Mouse (Mus musculus) gastrocnemius, adult 2 months (tissue): ENCODE measurements around the gene Sorcs1. TPM values are rescaled to one million over a fixed set of nuclear protein-coding genes. Genes with fewer than 3 reads are reported as not detected.

Source experiments
- DNase-seq: peaks from one replicate; pipeline ENCODE4 v3.0.0; 2022
- H3K27ac ChIP-seq: fragments of 200-600 bp; 2 replicates; pipeline ENCODE4 v1.8.1; 2022; ENCODE audit warnings: mild to moderate bottlenecking
- H3K4me3 ChIP-seq: fragments of 200-600 bp; 2 replicates; pipeline ENCODE4 v1.8.1; 2022; ENCODE audit warnings: mild to moderate bottlenecking, moderate library complexity
- CTCF ChIP-seq: fragments of 200-600 bp; IDR thresholded peaks from 2 replicates; pipeline ENCODE4 v1.8.1; 2022; ENCODE audit warnings: antibody characterized with exemption, mild to moderate bottlenecking, moderate library complexity
- intact Hi-C: fragments of 180-260 bp; cut with DNase I; formaldehyde crosslinking; loops from one replicate; pipeline ENCODE4 v1.15.1; 2025
- total RNA-seq, 2 experiments: library from RNA; stranded (reverse); gene quantifications; 2 replicates each; pipeline ENCODE4 v1.2.3; 2021

Sorcs1 gene
- total RNA-seq, 2 experiments from 2014 or later: 0.47 to 4.1 TPM

DNA sequence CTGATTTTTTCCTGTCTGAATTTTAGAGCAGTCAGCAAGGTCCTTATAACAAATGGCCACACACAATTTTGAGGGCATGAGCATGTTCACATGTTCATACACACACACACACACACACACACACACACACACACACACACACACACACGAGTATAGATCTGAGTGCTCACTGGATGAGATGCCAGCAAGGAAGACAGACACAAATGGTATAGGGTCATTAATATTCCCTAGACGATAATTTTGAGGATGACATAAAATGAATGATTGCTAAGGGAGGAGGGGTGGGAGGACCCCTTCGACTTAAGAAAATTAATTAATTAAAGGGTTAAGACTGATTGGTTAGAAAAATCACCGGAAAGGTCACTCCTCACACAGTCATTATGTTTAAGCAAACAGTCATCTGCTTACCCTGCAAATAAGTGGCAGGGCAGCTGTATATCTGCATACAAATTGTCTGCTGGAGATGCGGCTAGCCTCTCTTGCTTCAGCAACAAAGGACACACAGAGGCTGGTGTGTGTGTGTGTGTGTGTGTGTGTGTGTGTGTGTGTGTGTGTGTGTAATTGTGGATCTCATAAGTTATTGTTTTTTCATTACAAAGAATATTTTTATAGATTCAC is 221.1 kb downstream of the Sorcs1 start:
- intact Hi-C loops: no loop called here
- DNase-seq: no peak
- TF ChIP-seq CTCF: no peak
- Histone ChIP-seq H3K4me3 (no peak overlapping the region), H3K27ac (no peak overlapping the region)

DNA sequence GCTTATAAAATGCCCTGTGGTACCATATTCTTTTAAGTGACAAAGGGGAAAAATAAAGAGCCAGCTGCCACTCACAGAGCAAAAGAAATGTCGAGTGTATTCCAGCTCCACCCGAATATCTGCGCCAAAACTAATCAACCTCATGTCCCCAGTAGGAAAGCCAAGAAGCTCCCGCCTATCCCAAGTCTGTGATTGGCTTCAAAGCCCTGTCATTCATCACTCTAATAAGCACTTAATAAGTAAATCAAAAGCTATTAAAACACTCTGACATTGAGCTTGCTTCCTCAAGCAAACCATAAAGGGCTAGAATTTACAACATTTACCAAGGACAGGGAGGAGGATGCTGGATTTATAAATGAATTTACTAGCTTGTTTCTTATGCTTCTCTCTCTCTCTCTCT is 237.3 kb downstream of the Sorcs1 start:
- TF ChIP-seq CTCF: no peak
- H3K27ac ChIP-seq: no peak overlapping the region
- H3K4me3 ChIP-seq: no peak overlapping the region
- intact Hi-C loops: no loop called here
- DNase-seq: no peak

DNA sequence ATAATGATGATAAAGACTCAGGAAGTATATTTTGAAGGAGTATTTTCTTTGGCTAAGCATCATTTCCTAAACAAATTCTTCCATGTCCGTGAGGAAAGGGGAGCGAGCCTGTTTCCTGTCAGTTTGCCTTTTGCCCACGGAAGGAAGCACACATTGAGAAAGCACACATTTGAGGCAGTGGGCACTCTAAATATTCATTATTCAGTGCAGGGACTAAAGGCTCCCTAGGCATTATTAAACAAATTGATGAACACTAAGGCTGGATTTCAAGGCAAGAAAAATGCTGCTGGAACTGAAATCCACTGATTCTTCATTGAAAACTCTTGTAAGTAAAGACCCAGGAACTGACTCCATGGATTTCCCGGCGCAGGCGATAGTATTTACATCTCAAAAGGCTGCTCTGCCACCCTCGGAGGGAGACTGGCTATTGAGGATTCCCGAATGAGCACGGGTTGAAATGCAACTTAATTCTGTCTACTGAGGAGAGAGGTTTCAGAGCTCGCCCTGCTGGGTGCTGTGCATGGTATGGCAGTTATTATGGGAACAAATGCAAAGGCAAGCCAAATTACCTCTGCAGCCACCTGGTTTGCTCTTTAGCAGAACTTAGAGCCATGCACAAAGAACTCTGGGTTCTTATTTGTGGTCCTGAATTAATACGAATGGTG is 238.1 kb downstream of the Sorcs1 start:
- no peak overlapping the region for H3K4me3 ChIP-seq
- TF ChIP-seq CTCF: no peak
- intact Hi-C loops: no loop called here
- DNase-seq: no peak
- H3K27ac ChIP-seq: no peak overlapping the region

DNA sequence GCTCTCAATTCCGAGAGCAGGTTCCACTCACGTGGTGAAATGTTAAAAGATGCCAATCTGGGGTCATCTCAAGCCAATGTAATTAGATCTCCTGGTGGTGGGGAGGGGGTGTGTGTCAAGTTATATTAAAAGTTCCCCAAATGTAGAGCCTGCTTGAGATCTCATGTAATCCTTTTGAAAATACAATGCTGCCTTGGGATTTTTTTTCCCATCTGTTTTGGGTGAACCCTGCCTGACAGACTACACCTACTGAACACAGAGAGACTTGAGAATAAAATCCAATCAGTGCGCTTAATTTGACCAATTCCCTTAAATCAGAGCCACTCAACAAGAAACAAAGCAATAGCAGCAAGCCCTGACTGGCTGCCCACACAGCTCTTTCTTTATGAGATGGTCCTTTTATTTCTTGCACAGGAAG is 239.0 kb downstream of the Sorcs1 start:
- no peak for DNase-seq
- Histone ChIP-seq H3K4me3 (no peak overlapping the region), H3K27ac (no peak overlapping the region)
- no peak for TF ChIP-seq CTCF
- intact Hi-C loops: no loop called here

DNA sequence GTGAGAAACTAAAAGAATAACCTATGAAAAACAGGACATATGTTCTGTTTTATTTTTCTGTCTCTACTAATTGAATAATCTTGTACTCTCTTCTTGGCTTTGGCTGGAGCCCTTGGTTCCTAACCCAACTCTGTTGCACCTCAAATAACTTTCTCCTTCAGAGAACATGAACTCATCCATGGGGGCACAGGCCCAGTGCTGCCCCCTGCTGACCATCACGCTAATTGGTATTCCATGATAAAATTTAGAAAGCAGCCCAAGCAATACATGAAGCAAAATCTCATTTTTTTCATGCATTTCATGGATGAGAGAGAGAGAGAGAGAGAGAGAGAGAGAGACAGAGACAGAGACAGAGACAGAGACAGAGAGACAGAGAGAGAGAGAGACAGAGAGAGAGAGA is 255.5 kb downstream of the Sorcs1 start:
- Histone ChIP-seq H3K27ac (no peak overlapping the region), H3K4me3 (no peak overlapping the region)
- intact Hi-C loops: no loop called here
- TF ChIP-seq CTCF: peak; percentile 34
- peak; percentile 16 for DNase-seq

DNA sequence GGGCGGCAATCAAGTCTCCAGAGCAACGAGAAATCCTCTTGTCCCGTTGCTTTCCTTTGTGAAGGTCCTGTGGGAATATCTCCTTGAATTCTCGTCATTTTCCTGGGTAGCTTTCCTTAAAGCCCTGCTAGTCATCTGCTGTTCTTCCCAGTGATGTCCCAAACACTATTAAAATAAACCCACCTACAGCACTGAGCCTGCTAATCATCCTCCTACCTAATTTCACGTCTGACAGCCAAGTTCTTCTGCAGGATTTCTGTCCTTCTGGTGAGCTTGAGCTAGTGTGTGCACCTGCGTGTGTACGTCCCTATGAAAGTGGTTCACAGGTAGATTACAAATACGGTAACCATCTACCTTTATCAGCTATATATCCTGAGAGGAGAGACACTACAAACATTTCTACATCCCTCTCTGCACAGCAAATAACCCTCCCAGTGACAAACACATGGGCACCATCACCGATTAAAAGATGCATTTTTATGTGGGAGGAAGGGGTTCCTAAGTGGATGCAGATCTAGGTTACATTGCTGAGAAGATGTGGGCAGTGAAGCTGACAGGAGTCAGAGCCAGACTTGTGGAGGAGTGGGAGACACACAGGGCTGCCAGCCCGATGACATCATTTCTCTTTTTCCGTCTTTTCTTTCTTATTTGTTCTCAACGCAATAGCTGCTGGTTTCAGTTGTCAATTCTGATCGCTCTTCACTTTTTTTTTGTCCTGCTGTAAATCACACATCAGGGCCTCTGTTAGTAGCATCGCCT is 259.3 kb downstream of the Sorcs1 start:
- intact Hi-C loops: no loop called here
- no peak for TF ChIP-seq CTCF
- no peak overlapping the region for H3K27ac ChIP-seq
- no peak overlapping the region for H3K4me3 ChIP-seq
- no peak for DNase-seq

DNA sequence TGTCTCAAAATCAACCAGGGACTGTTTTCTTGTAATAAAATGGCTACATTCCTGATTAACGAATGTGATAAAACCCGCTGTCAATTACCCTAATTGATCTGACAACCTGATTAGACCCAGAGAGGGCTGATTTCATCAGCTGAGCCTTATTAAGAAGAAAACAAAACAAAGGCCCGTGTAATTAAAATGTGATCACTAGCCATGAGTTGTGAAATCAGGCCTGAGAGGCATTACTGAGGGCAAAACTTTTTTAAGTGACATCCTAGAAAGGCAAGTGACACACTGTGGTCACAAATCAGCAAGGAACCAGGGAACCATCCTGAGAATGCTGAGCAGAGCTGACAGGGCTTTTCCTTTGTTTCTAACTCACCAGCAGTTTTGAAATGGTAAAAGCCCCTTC is 267.9 kb downstream of the Sorcs1 start:
- TF ChIP-seq CTCF: no peak
- intact Hi-C loops: no loop called here
- DNase-seq: no peak

DNA sequence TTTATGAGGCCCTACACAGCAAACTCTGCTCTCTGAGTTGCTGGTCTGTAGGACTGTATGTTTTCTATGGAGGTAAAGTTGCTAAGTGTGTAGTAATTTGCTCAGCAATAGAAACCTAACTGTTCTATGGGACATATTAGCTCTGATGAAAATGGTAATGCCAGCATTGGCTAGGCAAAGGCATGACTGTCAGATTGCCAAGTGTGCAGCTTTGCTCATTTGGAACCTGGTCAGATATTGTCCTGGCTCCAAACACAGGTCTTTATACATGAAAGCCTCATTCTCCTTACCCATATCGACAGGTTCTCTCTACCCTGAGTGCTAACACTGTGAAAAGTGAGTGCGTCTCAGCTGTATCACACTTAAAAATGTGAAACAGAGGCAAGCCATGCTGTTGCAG is 280.1 kb downstream of the Sorcs1 start:
- no peak for TF ChIP-seq CTCF
- intact Hi-C loops: no loop called here
- no peak overlapping the region for H3K27ac ChIP-seq
- DNase-seq: no peak
- H3K4me3 ChIP-seq: no peak overlapping the region

More for the DNA sequence above, 267.9 kb downstream of the Sorcs1 start:
- Histone ChIP-seq H3K27ac (no peak overlapping the region), H3K4me3 (no peak overlapping the region)

DNA sequence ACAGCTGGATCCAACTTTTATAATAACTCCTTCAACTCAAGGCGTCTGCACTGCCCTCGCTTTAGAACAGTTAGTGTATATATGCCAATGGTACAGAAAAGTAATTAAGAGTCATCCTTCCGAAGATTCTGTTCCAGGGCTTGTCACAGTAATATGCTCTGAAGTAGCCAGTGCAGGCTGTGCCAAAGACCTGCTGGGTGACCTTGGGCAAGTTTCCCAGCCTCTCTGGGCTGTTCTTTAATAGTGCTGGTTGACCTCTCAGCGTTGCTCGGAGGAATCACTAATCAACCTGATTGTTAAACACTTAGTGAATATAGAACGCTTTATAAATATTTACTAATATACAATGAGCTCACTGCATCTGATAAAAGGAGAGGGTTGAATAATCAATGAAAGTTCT is 282.7 kb downstream of the Sorcs1 start:
- intact Hi-C loops: no loop called here
- no peak overlapping the region for H3K4me3 ChIP-seq
- no peak for DNase-seq
- no peak for TF ChIP-seq CTCF
- no peak overlapping the region for H3K27ac ChIP-seq

DNA sequence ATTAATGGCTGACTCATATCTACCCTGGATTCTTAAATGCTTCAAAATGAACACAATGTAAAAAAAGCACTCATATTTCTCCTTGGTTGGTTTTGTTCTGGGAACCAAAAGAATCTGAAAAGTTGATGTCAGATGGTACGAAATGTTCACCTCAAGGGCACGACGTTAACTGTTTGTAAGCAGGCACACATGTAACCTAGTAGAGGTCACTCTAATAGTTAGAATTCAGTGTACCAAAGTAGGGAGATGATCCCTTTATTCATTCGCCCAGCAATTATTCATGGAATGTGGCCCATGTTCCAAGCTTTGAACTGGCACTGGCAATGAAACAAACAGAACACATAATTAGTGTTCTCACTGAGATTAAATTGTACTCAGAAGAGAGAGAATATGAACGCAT is 284.3 kb downstream of the Sorcs1 start:
- no peak for TF ChIP-seq CTCF
- Histone ChIP-seq H3K27ac (no peak overlapping the region), H3K4me3 (no peak overlapping the region)
- intact Hi-C loops: no loop called here
- no peak for DNase-seq

DNA sequence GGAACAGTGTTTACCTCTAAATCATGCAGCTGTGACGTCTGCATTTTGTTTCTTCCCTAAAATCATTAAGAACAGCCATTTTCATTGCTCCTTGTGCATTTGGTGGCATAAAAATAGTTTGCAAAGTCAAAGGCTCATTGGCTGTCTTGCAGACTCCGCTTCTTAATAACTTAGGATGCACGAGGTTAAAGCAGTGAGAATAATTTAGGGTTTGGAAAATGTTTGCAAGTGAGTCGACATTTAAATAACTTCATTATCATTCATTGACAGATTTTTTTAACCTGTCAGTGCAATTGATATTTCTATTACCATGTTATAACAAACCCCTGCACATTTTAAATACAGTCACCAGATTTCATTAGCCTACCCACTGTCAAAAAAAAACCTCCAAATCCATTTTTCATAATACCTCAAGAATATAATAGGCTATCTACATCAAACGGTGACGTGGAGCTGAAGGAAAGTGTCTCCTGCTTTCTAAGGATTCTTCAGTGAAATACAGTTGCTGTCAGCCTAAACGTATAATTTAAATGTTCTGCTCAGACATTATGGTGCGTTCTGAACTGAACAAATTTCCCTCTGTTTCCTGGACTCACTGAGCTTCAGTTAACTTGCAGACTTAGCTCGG is 288.4 kb downstream of the Sorcs1 start:
- intact Hi-C loops: no loop called here
- no peak for DNase-seq
- H3K27ac ChIP-seq: no peak overlapping the region
- H3K4me3 ChIP-seq: no peak overlapping the region
- no peak for TF ChIP-seq CTCF

DNA sequence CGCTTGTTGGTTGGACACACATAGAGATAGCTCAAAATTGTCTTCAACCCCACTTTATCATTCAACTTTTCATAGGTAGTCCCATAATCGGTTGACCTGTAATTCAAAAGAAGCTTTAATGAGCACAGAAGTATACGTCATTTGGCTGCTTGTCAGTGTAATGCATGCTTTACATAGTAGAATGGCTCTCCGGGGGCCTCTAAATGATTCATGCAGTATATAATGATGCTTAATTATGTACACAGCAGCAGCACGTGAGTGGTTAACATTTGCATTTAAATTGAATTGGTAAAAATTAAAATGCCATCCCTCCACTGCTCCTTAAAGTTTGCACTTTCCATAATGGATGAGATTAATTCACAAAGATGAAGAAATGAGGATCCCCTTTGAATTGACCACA is 299.5 kb downstream of the Sorcs1 start:
- H3K27ac ChIP-seq: no peak overlapping the region
- TF ChIP-seq CTCF: no peak
- no peak overlapping the region for H3K4me3 ChIP-seq
- intact Hi-C loops: no loop called here
- DNase-seq: no peak

DNA sequence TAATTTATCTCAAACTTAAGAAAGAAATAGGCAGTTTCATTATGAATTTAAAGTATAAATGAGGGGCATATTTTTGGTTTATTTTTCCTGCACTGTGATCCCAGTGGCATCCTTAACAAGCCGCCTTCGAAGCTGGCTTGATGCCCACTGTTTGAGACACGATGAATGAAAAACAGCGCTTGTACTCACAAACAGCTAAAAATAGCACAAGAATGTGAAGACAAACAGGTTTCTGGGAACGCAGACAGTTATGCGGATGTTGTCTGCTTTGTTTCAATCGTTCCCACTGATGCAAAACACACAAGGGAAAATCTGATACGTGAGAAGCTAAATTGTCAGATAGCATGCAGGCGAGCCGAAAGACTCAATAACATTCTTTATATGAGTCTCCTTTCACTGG is 303.7 kb downstream of the Sorcs1 start:
- H3K4me3 ChIP-seq: peak overlapping the region; percentile 40
- DNase-seq: no peak
- intact Hi-C loops: no loop called here
- H3K27ac ChIP-seq: no peak overlapping the region
- TF ChIP-seq CTCF: no peak
